Mouse (Mus musculus): ENCODE data around the gene Sh2d6. TPM values are rescaled to one million over a fixed set of nuclear protein-coding genes. Genes with fewer than 3 reads are reported as not detected.
"Not testable (repeated sequence)": the region's sequence is repeated elsewhere in the genome, so short reads cannot be mapped to it uniquely, and the experiment has no call there.

The Sh2d6 gene
- polyA plus RNA-seq, 1 experiment = not detected

GRCm38 (mm10) chr6:72479645-72480421 lies 41.7 kb downstream of the Sh2d6 start:
- WGBS = 93% methylated on average over 12 of the region's 12 CpGs

DNA sequence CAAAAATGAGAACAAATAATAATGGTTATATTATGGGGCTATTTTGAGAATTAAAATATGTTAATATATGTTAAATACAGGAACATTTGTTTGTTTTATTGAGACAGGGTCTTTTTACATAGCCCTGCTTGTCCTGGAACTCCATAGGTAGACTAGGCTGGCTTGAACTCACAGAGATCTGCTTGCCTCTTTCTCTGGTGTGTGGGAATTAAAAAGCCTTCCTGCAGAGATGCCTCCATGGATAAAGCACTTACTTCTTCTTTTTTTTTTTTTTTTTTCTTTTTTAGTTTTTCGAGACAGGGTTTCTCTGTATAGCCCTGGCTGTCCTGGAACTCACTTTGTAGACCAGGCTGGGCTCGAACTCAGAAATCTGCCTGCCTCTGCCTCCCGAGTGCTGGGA lies 42.8 kb downstream of the Sh2d6 start:
- 83% methylated on average over 3 of the region's 3 CpGs for WGBS

More at GRCm38 (mm10) chr6:72479645-72480421, 41.7 kb downstream of the Sh2d6 start:
- no peak for TF ChIP-seq POLR2A (IDR thresholded peaks at IDR 0.05; ENCODE audit: insufficient read depth, low read depth, low read length)
- TF ChIP-seq CTCF (IDR thresholded peaks at IDR 0.05; ENCODE audit: insufficient read depth, low read depth, low read length) = no peak
- H3K27ac ChIP-seq (ENCODE audit: insufficient read depth, low read depth, low read length) = no peak overlapping the region
- peaks cover 10% of the 10 kb centered on the region for H3K4me1 ChIP-seq (ENCODE audit: control insufficient read depth, insufficient read depth, low read length)
- no peak overlapping the region for H3K4me3 ChIP-seq (ENCODE audit: insufficient read depth, low read depth, low read length)

GRCm38 (mm10) chr6:72477621-72478020 lies 43.9 kb downstream of the Sh2d6 start:
- Histone ChIP-seq H3K4me1 (ENCODE audit: control insufficient read depth, insufficient read depth, low read length) (peaks cover 23% of the 10 kb centered on the region), H3K27ac (ENCODE audit: insufficient read depth, low read depth, low read length) (no peak overlapping the region), H3K4me3 (ENCODE audit: insufficient read depth, low read depth, low read length) (no peak overlapping the region)
- WGBS = 69% methylated on average over 3 of the region's 3 CpGs
- TF ChIP-seq CTCF (IDR thresholded peaks at IDR 0.05; ENCODE audit: insufficient read depth, low read depth, low read length) = no peak

More for the DNA sequence above, 42.8 kb downstream of the Sh2d6 start:
- not testable (repeated sequence) for H3K27ac ChIP-seq (ENCODE audit: insufficient read depth, low read depth, low read length); H3K4me3 ChIP-seq (ENCODE audit: insufficient read depth, low read depth, low read length)
- H3K4me1 ChIP-seq (ENCODE audit: control insufficient read depth, insufficient read depth, low read length) = peaks cover 18% of the 10 kb centered on the region

GRCm38 (mm10) chr6:72476836-72477235 lies 44.7 kb downstream of the Sh2d6 start:
- Histone ChIP-seq H3K4me1 (ENCODE audit: control insufficient read depth, insufficient read depth, low read length) (peaks cover 23% of the 10 kb centered on the region), H3K27ac (ENCODE audit: insufficient read depth, low read depth, low read length) (no peak overlapping the region), H3K4me3 (ENCODE audit: insufficient read depth, low read depth, low read length) (no peak overlapping the region)
- 95% methylated on average over 5 of the region's 5 CpGs for WGBS
- TF ChIP-seq POLR2A (IDR thresholded peaks at IDR 0.05; ENCODE audit: insufficient read depth, low read depth, low read length) = no peak

DNA sequence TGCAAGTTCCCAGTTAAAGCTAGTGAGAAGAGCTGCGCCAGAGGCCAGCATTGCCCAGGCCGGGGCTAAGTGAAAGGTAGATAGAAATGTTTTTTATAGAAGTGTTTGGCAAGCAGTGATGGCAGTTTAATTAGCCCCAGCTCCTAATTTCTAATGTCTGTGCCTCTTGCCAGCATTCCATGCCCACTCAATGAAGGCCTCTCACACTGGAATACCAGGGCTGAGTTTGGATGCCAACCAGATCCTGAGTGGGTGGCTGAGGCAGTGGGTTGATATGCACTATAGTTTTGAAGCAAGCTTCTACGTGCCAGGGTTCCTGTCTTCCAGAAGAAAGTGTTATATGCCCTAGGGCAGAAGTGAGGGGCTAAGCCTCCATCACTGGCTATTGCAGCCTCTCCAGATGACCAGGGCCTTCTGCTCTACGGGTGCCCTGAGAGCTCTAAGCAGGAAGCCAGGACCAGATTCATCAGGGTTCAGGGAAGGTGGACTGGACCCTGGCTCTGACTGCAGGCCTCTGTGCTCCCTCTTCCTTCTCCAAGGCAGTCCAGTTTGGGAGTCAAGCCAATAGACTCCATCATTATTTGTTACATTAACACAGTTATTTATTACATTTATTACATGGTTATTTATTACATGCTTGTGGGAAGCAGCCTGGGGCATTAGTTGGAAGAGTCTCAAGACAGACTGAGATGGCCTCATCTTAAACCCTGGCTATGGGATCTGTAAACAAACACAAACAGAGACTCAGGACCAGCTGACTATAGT lies 46.1 kb downstream of the Sh2d6 start:
- no peak overlapping the region for H3K27ac ChIP-seq (ENCODE audit: insufficient read depth, low read depth, low read length)
- H3K4me3 ChIP-seq (ENCODE audit: insufficient read depth, low read depth, low read length) = no peak overlapping the region
- TF ChIP-seq CTCF (IDR thresholded peaks at IDR 0.05; ENCODE audit: insufficient read depth, low read depth, low read length) = no peak
- TF ChIP-seq POLR2A (IDR thresholded peaks at IDR 0.05; ENCODE audit: insufficient read depth, low read depth, low read length) = no peak
- WGBS = 30% methylated on average over 4 of the region's 4 CpGs
- peaks cover 23% of the 10 kb centered on the region for H3K4me1 ChIP-seq (ENCODE audit: control insufficient read depth, insufficient read depth, low read length)

DNA sequence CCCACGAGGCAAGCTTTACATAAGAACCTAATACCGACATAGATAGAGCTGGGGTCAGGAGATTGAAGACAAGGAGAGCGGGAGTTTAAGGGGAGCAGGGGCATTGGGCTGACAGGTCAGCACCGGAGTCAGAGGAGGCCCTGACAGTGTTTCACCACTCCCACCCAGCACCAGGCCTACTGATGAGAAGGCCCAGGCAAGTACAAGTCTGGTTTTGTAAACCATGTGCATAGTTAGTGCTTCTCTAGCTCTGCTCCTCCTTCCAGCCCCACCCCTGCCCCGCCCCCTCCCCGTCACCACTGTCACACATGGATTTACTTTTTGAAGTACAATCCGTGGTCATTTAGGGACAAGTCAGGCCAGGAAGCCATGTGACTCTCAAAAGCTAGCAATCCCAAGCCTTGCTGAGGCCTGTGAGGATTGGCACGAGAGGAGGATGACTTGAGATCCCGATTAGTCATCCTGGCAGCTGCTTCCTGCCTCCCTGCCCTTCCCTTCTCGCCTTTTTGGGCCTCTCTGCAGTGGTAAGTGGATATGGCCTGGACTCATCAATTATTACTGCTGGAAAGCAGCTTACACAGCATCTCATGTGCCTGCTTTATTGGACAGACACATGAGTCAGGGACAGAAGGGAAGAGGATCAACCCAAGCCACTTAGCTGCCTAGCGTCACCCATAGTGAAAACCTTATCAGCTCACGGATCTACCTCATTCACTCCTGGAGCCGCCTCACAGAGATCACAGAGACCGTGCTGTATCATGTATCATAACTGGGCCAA lies 48.1 kb downstream of the Sh2d6 start:
- no peak for TF ChIP-seq CTCF (IDR thresholded peaks at IDR 0.05; ENCODE audit: insufficient read depth, low read depth, low read length)
- no peak for TF ChIP-seq POLR2A (IDR thresholded peaks at IDR 0.05; ENCODE audit: insufficient read depth, low read depth, low read length)
- H3K27ac ChIP-seq (ENCODE audit: insufficient read depth, low read depth, low read length) = no peak overlapping the region
- no peak overlapping the region for H3K4me3 ChIP-seq (ENCODE audit: insufficient read depth, low read depth, low read length)
- 60% methylated on average over 14 of the region's 14 CpGs for WGBS
- H3K4me1 ChIP-seq (ENCODE audit: control insufficient read depth, insufficient read depth, low read length) = peaks cover 23% of the 10 kb centered on the region

DNA sequence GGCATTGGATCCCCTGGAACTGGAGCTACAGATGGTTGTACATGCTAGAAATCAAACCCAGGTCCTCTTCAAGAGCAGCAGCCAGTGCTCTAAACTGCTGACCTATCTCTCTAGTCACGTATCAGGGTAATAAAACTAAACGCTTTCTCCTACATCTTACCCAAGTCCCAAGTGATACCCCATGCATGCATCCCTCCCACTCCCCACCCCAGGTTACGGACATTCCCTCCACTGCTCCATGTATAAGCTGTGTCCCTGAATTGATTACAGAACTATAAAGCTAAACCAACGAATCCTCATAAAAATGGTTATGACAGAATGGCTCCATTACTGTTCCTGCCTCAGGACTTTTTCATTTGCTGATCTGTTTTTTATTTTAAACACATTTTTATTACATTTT lies 55.3 kb downstream of the Sh2d6 start:
- no peaks in the 10 kb centered on the region for H3K4me1 ChIP-seq (ENCODE audit: control insufficient read depth, insufficient read depth, low read length)
- TF ChIP-seq CTCF (IDR thresholded peaks at IDR 0.05; ENCODE audit: insufficient read depth, low read depth, low read length) = no peak
- no peak for TF ChIP-seq POLR2A (IDR thresholded peaks at IDR 0.05; ENCODE audit: insufficient read depth, low read depth, low read length)
- H3K27ac ChIP-seq (ENCODE audit: insufficient read depth, low read depth, low read length) = no peak overlapping the region
- 95% methylated on average over 4 of the region's 4 CpGs for WGBS
- no peak overlapping the region for H3K4me3 ChIP-seq (ENCODE audit: insufficient read depth, low read depth, low read length)

- 82% methylated on average over 8 of the region's 8 CpGs for WGBS
- Histone ChIP-seq H3K4me3 (ENCODE audit: insufficient read depth, low read depth, low read length) (no peak overlapping the region), H3K4me1 (ENCODE audit: control insufficient read depth, insufficient read depth, low read length) (no peaks in the 10 kb centered on the region), H3K27ac (ENCODE audit: insufficient read depth, low read depth, low read length) (no peak overlapping the region)
- TF ChIP-seq CTCF (IDR thresholded peaks at IDR 0.05; ENCODE audit: insufficient read depth, low read depth, low read length) = no peak
- TF ChIP-seq POLR2A (IDR thresholded peaks at IDR 0.05; ENCODE audit: insufficient read depth, low read depth, low read length) = no peak
Measured at GRCm38 (mm10) chr6:72465361-72466157, 55.9 kb downstream of the Sh2d6 start.

Other genes with a start within 250 kb of the Sh2d6 start
- not detected in 2 replicates for gene Sftpb, start 217.1 kb downstream of the Sh2d6 start, polyA plus RNA-seq (2012; ENCODE audit: insufficient read depth, insufficient read length, low replicate concordance, missing spikeins)
- gene Usp39, start 176.5 kb downstream of the Sh2d6 start, polyA plus RNA-seq (2012; ENCODE audit: insufficient read depth, insufficient read length, low replicate concordance, missing spikeins) = not detected in 2 replicates
- not detected in 2 replicates for gene 0610030E20Rik, start 174.4 kb downstream of the Sh2d6 start, polyA plus RNA-seq (2012; ENCODE audit: insufficient read depth, insufficient read length, low replicate concordance, missing spikeins)
- gene Tmem150a, start 166.3 kb downstream of the Sh2d6 start, polyA plus RNA-seq (2012; ENCODE audit: insufficient read depth, insufficient read length, low replicate concordance, missing spikeins) = not detected in 2 replicates
- not detected in 2 replicates for gene Rnf181, start 154.8 kb downstream of the Sh2d6 start, polyA plus RNA-seq (2012; ENCODE audit: insufficient read depth, insufficient read length, low replicate concordance, missing spikeins)
- not detected in 2 replicates for gene Vamp5, start 141.2 kb downstream of the Sh2d6 start, polyA plus RNA-seq (2012; ENCODE audit: insufficient read depth, insufficient read length, low replicate concordance, missing spikeins)
- gene Vamp8, start 131.0 kb downstream of the Sh2d6 start, polyA plus RNA-seq (2012; ENCODE audit: insufficient read depth, insufficient read length, low replicate concordance, missing spikeins) = not detected in 2 replicates
- gene Ggcx, start 107.4 kb downstream of the Sh2d6 start, polyA plus RNA-seq (2012; ENCODE audit: insufficient read depth, insufficient read length, low replicate concordance, missing spikeins) = not detected in 2 replicates
- 274 and 557 TPM in 2 replicates for gene Mat2a, start 82.1 kb downstream of the Sh2d6 start, polyA plus RNA-seq (2012; ENCODE audit: insufficient read depth, insufficient read length, low replicate concordance, missing spikeins)
- gene Capg, start 22.7 kb upstream of the Sh2d6 start, polyA plus RNA-seq (2012; ENCODE audit: insufficient read depth, insufficient read length, low replicate concordance, missing spikeins) = not detected in 2 replicates
- not detected in 2 replicates for gene Elmod3, start 76.7 kb upstream of the Sh2d6 start, polyA plus RNA-seq (2012; ENCODE audit: insufficient read depth, insufficient read length, low replicate concordance, missing spikeins)
- gene Retsat, start 76.8 kb upstream of the Sh2d6 start, polyA plus RNA-seq (2012; ENCODE audit: insufficient read depth, insufficient read length, low replicate concordance, missing spikeins) = not detected in 2 replicates
- gene Tgoln1, start 95.3 kb upstream of the Sh2d6 start, polyA plus RNA-seq (2012; ENCODE audit: insufficient read depth, insufficient read length, low replicate concordance, missing spikeins) = not detected in 2 replicates

Measured in olfactory bulb, adult 2 months (tissue).